Mouse (Mus musculus): ENCODE measurements around the gene Ndufv2.

GRCm38 (mm10) chr17:66123066-66123815 lies 21.9 kb upstream of the Ndufv2 start, which contains the start of gene Ddx11:
- TF ChIP-seq MAX (IDR thresholded peaks at IDR 0.05) (no peak), CTCF (IDR thresholded peaks at IDR 0.05; ENCODE audit: control insufficient read depth, insufficient read depth, insufficient read length) (no peak), CEBPB (IDR thresholded peaks at IDR 0.05; ENCODE audit: low read depth) (no peak), MYOG (IDR thresholded peaks at IDR 0.05; ENCODE audit: control insufficient read depth, extremely low read depth, insufficient read length) (no peak)
